Mouse (Mus musculus) c-Kit-negative CD71-positive TER-119-positive erythroid progenitor cells, embryonic 14.5 days (primary cell): ENCODE data around the gene Ggn.
"Not testable (repeated sequence)": the region's sequence is repeated elsewhere in the genome, so short reads cannot be mapped to it uniquely, and the experiment has no call there.

Source experiments
- DNase-seq: peaks from one replicate; pipeline ENCODE4 v3.0.0-alpha.2; 2013; ENCODE audit warnings: low read depth, low spot score

Ggn gene

DNA sequence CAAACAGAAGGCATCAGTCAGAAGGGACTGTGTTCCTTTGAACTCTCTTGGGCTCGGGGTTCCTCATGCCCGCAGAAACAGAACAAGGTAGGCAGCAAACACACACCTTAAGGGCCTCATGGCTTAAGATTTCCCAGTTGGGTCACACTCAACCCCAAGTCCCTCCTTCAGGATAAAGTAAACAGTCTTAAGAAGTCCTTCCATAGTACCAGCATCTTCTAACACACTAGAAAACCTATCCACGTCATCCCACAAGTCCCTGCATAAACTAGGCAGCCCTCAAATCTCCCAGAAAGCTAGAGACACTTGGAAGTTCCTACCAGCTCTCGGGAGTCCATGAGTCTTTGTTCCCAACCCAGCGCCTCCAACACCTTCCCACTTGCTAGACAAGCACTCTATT is 7.7 kb upstream of the Ggn start:
- DNase-seq = no peak

DNA sequence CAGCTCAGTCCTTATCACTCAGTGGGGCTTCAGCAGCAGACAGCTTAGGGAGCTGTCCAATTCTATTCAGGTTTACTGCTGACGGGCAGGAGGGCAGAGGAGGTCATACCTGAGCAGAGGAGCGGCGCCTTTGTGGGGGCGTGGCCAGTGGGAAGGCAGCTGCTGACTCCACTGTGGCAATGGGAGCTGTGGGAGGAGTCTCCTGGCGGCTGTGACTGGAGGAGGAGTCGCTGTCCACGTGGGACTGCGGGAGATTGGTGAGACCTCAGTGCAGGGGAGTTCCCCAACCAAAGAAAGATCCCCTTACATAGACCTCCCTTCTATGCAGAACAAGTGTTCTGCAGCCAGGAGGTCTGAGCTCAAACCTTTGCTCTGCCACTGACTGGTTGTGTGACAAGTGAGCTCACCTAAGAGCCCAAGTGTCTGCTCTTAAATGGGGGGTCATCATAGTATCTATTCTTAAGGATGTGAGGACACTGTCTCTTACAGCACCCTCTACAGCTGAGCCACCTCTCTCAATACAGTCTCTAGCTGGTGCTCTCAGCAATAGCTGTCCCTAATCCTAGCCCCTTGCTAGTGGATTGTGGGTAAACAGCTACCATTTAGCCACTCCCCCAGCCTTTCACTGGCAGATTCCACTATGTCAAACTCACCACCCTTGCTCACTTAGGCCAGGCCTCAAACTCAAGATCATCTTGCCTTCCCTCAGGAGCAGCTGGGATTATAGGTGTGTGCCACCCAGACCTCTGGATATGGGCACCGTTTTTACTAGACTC is 7.1 kb upstream of the Ggn start:
- DNase-seq = no peak

DNA sequence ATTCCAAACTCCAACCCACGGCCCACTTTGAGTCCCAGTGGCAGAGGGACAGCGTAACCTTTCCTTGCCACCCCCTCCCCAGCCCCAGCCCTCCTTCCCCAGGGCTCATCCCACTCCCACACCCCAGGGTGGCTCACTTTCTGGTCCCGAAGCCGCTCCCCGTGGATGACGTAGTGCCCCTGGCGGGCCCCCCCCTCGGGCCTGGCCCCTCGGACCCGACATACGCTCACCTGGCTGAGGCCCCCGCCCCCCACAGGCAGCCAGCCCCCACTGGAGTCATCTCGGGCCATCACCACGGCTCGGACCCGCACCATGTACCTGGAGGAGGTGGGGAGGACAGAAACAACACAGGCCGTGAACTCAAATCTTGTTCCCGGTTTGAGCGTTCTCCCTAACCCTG is 2.4 kb upstream of the Ggn start:
- no peak for DNase-seq

DNA sequence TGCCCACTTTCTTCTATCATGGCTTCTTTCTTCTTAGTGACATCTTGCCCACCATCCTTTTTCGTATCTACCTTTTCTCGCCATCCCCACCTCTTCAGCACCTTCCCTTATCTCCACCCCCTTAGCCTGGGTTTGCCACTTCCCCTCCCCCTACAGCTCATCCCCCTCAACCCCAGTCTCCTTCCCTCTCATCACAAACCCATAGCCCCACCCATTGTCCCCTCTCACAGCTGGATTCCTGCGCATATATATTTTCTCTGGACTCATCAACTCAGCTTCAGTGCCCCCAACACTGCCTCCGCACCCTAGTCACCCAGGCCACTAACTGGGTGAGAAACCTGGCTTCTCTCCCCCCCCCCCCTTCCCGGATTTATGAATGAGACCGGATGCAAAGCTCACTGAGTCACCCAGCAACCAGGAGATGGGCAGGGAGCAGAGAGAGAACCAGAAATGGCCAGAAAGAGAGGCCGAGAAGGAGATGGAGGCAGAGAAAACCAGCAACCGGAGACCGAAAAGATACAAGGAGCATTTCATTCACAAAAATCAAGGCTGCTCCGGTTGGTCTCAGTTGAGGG is 1.8 kb upstream of the Ggn start:
- DNase-seq = no peak

DNA sequence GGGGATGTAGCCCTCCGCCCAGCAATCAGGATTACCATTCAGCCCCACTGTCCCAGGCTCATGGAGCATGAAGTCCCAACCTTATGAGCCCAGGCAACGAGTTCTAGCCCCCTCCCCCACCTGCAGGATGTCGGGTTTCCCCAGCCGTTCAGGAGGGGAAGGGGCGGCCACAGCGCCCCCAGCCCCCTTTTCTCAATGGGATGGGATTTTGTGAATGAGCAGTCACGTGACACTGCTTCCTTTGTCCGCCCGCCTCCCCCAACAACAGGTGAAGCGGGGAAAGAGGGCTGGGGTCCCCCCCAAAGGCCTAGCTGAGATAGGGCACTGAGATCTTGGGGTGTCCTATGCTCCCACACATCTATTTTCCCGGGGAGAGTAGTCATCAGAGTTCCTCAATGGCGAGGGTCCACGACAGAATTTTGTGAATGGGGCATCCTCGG is 1.2 kb upstream of the Ggn start:
- no peak for DNase-seq

DNA sequence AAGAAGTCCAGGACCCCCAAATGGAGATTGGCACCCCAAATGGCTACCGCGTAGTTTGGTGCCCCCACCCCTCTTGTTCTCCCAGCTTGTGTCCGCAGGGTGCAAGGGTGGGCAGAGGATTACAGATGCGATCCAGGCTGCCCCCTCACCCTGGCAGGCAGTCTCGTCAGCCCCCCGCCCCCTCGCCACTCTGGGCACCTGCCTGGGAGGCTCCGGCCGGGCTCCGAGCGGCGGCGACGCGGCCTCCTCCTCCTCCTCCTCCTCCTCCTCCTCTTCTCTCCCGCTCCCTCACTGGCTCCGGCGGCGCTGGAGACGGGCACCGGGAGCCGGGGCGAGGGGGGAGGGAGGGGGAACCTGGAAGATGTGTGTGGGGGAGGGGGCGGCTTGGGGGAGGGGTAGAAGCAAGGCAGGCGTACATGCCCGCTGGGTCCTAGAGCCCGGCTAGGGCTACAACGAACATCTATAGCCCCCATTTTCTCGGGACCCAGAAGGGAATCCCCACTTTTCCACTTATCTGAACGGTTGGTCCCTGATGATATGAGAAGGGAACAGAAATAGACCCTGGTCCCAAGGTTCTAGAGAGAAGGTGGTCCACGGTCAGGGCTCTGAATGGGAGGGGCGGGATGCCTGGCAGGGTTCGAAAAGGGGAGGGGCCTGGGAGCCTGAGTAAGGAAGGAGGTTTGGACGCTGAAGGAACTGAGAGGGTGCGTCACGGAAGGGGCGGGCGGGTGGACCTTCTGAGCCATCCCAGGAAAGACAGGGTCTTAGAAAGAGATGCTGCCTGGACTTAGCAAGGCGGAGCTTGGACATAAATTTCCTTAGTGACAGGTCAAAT is 562 bp upstream of the Ggn start:
- no peak for DNase-seq

DNA sequence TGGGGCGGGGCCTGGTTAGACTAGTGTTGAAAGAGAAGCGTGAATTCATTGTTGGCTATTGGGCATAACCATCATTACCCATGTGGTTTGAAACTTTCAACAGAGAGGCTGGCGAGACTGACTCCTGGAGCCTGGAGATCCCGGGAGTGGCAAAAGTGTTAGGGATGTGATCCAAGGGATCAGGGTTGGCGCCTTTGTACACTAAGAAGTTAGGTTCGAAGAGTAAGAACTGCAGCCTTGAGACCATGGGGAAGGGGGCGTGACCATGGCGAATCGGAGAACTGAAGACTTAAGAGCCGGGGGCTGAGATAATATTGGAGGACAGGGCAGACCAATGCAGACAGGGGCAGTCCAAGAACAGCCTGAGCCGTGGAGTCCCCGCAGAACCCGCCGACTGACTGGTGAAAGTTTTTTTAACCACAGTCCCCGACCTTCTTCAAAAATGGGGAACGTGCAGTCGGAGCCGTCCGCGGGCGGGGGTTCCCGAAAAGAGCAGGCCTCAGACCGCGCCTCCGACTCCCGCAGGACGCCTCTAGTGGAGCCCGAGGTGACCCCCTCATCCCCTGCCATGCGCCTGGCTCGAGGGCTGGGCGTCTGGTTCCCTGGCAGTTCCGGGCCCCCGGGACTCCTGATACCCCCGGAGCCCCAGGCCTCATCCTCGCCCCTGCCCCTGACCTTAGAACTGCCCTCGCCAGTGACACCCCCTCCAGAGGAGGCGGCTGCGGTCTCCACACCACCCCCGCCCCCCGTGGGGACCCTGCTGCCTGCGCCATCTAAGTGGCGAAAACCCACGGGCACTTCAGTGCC is 948 bp downstream of the Ggn start:
- DNase-seq = no peak

DNA sequence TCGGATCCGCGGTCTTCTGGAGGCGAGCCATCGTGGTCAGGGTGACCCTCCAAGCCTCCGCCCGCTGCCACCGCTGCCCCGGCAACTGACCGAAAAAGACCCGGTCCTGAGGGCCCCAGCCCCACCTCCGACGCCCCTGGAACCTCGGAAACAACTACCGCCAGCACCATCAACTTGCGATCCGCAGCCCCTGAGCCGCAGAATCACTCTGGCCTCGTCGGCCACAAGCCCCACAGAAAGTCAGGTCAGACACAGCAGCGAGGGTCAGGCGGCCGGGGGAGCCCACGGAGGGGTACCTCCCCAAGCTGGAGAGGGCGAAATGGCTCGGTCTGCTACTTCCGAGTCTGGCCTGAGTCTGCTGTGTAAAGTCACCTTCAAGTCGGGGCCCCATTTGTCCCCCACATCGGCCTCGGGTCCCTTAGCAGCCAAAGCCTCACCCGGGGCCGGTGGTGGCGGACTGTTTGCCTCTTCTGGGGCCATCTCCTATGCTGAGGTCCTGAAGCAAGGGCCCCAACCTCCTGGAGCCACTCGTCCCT is 1.6 kb downstream of the Ggn start:
- no peak for DNase-seq

DNA sequence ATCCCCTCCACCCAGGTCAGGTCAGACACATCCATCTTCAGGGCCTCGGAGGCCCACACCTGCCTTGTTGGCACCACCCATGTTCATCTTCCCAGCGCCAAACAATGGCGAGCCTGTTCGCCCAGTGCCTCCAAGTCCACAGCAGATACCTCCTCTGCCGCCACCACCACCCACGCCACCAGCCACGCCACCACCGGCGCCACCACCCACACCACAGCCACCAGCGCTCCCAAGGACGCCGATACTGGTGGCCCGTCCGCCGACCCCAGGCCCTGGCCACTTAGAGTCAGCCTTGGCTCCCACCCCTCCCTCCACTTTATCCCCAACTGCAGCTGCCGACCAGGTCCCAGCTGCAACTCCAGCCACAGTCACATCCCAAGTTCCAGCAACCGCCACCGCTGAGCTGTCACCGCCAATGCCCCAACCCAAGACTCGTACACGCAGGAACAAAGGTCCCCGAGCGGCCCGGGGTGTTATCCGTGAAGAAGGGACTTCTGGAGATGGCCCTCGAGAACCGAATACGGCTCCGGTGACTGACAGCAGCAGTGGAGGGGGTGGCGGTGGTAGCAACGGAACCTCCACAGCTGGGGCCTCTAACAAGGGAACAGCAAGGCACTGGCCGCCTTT is 2.5 kb downstream of the Ggn start:
- DNase-seq = no peak

DNA sequence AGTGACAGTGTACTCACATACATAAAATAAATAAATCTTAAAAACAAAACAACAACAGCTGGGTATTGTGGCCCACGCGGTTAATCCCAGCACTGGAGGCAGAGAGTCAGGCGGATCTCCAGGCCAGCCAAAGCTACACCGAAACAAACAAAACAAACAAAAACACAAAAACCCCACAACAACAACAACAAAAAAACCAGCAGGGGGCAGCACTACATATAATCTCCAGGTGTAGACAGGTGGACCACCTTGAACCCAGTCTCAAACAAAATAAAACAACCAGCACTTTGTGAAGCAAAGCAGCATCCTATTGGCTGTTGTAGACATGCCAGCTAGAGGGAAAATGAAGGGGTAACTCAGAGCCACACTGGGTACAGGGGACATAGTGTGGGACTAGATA is 8.1 kb downstream of the Ggn start:
- no peak for DNase-seq

DNA sequence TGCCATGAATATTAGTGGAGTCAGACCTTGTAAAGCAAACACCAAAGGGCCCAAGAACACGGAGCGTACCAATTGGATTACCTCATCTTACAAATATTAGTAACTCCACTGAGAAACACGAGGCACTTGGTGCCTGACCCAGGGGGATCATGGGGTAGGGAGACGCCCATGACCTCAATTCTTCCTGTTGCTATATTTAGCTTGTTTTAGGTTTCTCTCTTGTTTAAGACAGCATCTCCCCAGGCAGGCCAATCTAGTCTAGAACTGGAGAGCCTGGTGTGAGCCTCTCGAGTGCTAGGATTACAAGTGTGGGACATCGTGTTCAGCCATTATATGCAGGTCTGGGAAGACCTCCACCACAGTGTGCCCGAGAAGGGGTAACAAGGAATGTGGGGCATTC is 9.3 kb downstream of the Ggn start:
- DNase-seq = no peak

DNA sequence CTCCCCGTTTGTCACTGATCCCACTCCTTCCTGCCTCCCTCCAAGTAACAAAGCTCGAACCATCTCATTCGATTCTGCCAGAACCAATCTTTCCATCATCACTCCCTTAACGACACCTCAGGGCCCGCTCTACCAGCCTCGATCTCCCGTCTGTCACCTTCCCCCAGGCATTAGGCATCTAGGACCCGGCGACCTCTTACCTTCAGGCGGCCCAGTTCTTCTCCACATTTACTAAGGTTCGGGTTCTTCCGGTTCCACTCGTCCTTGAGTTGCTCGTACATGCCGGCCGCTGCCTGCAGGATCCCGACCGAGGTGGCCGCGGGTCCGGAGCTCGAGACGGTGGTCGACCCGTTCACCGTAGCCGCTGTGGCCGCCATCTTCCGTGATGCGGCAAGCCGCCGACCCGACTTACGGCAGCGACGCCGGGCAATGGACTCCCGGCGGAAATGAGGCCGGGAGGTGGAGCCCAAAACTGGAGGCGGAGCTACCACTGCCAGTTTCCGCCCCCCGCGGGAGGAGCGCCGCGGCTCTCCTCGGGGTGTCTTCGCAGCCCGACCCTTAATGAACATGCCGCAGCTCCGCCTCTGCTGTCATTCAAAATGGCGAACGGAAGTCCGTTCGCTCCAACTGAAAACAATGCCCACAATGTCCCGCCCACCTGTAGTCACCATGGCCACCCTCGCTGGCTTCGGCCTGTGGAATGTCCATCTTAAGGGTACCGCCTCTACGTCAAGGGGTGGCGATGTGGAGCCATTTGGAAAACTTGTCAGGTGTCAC is 10.3 kb downstream of the Ggn start, which contains the start of gene Psmd8:
TSS of gene Psmd8 (minus strand) at position 625 of the 777 bp plus-strand sequence.
- DNase-seq = peak; percentile 88

DNA sequence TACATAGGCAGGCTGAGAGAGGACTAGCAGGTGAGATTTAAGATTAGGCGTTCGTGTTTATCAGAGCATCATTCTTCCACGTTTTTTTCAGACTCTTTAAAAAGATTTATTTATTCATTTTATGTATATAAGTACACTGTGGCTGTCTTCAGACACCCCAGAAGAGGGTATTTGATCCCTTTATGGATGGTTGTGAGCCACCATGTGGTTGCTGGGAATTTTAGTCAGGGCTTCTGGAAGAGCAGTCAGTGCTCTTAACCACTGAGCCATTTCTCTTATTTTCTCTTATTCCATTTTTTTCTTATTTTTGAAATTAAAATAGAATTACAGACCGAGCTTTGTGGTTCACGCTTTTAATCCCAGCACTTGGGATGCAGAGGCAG is 10.8 kb downstream of the Ggn start:
- no peak for DNase-seq

DNA sequence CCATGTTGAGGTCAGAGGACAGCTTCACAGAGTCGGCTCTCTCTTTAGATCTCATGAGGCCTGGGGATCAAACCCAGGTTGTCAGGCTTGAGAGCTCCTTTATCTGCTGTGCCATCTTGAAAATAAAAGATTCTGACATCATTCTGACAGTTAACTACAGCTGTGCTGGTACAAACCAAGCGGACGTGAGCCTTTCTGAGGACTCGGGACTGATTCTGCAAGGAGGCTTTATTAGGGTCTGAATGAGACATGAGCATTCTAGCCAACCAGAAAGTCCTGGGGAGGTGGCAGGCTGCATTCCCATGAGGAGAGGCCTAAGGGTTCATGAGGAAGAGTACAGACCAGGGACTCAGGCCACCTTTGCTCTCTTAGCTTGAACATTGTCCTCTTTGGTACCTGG is 11.3 kb downstream of the Ggn start:
- not testable (repeated sequence) for DNase-seq

DNA sequence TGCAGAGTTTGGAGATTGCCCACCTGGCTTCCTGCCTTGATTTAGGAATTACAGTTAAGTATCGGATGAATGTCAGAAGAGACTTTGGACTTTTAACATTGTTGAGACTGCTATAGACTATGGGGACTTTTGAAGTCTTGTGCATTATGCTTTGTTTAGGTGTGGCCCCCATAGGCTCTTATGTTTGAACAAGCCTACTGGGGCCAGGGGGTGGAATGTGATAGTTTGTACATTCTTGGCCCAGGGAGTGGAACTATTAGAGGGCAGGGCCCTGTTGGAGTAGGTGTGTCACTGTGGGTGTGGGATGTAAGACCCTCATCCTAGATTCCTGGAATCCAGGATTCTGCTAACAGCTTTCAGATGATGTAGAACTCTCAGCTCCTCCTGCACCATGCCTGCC is 24.2 kb downstream of the Ggn start:
- DNase-seq = not testable (repeated sequence)

DNA sequence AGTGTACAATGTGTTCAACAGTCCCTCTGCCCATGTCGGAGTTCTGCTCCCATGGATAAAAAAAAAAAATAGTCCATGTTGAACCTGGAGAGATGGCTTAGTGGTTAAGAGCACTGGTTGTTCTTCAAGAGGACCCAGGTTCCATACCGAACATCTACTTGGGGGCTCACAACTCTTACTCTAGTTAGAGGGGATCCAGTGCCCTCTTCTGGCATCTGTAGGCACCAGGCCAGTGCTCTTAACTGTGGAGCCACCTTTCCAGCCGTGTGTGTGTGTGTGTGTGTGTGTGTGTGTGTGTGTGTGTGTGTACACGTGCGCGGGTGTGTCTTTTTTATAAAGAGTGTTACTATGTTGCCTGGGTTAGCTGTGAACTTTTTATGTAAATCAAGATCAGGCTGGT is 32.6 kb downstream of the Ggn start:
- no peak for DNase-seq

DNA sequence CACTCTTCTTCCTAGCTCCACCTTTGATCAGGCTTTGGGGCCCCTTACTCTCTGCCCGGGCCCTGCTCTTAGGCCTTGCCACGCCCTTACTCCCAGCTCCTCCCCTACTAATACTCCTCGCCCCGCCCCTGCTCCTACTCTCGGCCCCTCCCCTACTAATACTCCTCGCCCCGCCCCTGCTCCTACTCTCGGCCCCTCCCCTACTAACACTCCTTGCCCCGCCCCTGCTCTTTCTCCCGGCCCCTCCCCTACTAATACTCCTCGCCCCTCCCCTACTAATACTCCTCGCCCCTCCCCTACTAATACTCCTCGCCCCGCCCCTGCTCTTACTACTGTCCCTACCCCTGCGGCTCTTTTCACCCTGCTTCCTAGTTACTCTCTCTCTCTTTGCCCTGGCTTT is 41.0 kb downstream of the Ggn start:
- DNase-seq = not testable (repeated sequence)

DNA sequence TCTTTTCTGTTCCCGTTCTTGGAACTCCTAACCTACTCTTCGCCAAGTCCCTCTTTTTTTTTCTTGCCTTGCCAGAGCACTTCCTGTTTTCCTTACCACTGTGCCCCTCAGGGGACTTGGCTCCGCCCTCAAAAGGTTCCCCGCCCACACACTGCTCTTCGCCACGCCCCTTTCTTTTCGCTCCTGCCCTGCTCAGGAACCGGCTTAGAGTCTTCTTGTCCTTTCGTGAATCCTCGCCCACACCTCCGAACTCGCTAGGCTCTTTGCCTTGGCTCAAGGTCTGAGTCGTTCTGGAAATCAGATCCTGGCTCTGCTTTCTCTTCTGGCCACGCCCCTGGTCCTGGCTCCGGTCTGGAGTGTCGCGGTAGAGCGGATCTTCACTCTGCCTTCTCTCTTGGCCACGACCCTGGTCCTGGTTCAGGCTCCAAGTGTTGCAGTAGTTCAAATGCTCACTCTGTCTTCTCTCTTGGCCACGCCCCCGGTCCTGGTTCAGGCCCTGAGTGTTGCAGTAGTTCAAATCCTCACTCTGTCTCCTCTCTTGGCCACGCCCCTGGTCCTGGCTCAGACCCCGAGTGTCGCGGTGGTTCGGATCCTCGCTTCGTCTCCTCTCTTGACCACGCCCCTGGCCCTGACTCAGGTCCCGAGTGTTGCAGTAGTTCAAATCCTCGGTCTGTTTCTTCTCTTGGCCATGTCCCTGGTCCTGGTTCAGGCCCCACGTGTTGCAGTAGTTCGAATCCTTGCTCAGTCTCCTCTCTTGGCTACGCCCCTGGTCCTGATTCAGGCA is 41.6 kb downstream of the Ggn start:
- DNase-seq = peak; percentile 26

DNA sequence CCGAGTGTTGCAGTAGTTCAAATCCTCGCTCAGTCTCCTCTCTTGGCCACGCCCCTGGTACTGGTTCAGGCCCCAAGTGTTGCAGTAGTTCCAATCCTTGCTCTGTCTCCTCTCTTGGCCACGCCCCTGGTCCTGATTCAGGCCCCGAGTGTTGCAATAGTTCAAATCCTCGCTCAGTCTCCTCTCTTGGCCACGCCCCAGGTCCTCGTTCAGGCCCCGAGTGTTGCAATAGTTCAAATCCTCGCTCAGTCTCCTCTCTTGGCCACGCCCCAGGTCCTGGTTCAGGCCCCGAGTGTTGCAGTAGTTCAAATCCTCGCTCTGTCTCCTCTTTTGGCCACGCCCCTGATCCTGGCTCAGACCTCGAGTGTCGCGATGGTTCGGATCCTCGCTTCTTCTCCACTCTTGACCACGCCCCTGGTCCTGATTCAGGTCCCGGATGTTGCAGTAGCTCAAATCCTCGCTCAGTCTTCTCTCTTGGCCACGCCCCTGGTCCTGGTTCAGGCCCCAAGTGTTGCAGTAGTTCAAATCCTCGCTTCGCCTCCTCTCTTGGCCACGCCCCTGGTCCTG is 42.3 kb downstream of the Ggn start:
- no peak for DNase-seq
